Mouse (Mus musculus) forebrain, embryonic 15.5 days (tissue): Measurements from ENCODE around the gene Itm2b. TPM values are rescaled to one million over a fixed set of nuclear protein-coding genes. Genes with fewer than 3 reads are reported as not detected.

Source experiments
- ATAC-seq: fragments of 200-750 bp; cut with Nextera tagmentation; replicated peaks from 2 replicates; pipeline ENCODE4 v1.8.0; 2017; ENCODE audit warnings: mild to moderate bottlenecking, moderate TSS enrichment, moderate library complexity
- H3K27ac ChIP-seq: fragments of 300-500 bp; sonication (generic); replicated peaks from 2 replicates; pipeline ENCODE4 v1.5.1; 2015; ENCODE audit warnings: mild to moderate bottlenecking, inconsistent platforms
- H3K27me3 ChIP-seq: fragments of 300-500 bp; sonication (generic); 2 replicates; pipeline ENCODE4 v1.6.1; 2015; ENCODE audit warnings: inconsistent platforms
- H3K36me3 ChIP-seq: fragments of 300-500 bp; sonication (generic); 2 replicates; pipeline ENCODE4 v1.6.1; 2015; ENCODE audit warnings: mild to moderate bottlenecking, inconsistent platforms
- H3K4me1 ChIP-seq: fragments of 300-500 bp; sonication (generic); 2 replicates; pipeline ENCODE4 v1.6.1; 2015; ENCODE audit warnings: inconsistent platforms
- H3K4me2 ChIP-seq: fragments of 300-500 bp; sonication (generic); replicated peaks from 2 replicates; pipeline ENCODE4 v1.6.1; 2015; ENCODE audit warnings: mild to moderate bottlenecking, inconsistent platforms
- H3K4me3 ChIP-seq: fragments of 300-500 bp; sonication (generic); 2 replicates; pipeline ENCODE4 v1.5.1; 2015; ENCODE audit warnings: mild to moderate bottlenecking, inconsistent platforms
- H3K9ac ChIP-seq: fragments of 300-500 bp; sonication (generic); replicated peaks from 2 replicates; pipeline ENCODE4 v1.6.1; 2015; ENCODE audit warnings: mild to moderate bottlenecking, inconsistent platforms
- H3K9me3 ChIP-seq: fragments of 300-500 bp; sonication (generic); 2 replicates; pipeline ENCODE4 v1.6.1; 2016; ENCODE audit warnings: inconsistent platforms
- WGBS: fragments of 180-500 bp; shearing (Covaris S2); methylation state at CpG from one replicate; pipeline ENCODE4 v1.1.7; 2015; ENCODE audit warnings: mixed read lengths; 5-methylcytosine and 5-hydroxymethylcytosine counted together
- polyA plus RNA-seq: library from polyadenylated mRNA; unstranded; fragments of >200 nt; fragmentation: Nextera tagmentation; extraction: Ambion mirVana; gene quantifications from 2 replicates; pipeline ENCODE4 v1.2.1, GENCODE M21; 2015

Gene Itm2b
- 640 and 665 TPM in 2 replicates for polyA plus RNA-seq

DNA sequence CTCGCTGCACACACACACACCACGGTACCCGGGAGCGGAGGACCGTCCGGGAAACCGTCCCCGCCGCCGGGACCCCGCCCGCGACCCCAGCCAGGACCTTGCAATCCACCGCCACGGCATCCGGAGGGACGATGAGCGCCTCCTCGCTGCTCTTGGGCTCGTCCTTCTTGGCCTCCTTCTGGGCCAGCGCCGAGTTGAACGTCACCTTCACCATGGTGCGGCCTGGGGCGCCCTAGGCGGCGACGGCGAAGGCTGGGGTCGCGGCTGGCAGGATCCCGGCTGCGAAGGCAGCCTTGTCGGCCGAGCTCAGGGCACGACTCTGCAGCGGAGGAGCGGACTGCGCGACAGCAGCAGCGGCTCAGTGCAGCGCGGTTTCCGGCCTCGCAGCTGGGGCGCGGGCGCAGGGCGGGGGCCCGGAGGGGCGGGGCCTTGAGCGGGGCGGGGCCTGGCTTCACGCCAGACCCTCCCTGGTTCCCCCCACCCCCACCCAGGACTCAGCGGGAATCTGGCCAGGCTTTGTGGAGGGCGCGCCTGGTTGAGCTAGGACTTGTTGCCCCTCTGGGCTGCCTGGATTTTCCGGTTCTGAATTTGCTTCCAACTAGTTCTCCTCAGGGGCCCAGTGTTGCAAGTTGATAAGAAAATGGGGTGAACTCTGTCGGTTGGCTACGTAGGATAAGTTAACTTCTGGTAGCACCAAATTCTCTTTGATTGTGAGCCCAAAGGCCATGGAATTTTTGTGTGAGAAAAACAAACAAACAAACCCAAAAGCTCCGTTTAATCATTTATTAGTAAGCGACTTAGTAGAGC, at the start of gene Itm2b:
Gene Itm2b (minus strand): TSS at position 377 of the 807 bp plus-strand sequence.
- Histone ChIP-seq H3K36me3 (no peaks in the 10 kb centered on the region), H3K4me3 (peak within 1 kb of the TSS; percentile 99), H3K4me1 (peaks cover 48% of the 10 kb centered on the region), H3K9me3 (no peaks in the 10 kb centered on the region), H3K27me3 (no peaks in the 10 kb centered on the region), H3K4me2 (peak within 1 kb of the TSS; percentile 59), H3K9ac (peak within 1 kb of the TSS; percentile 100), H3K27ac (peak within 1 kb of the TSS; percentile 96)
- WGBS, result under 1% methylated on average over 62 of the region's 62 CpGs
- peak; percentile 95 for ATAC-seq

DNA sequence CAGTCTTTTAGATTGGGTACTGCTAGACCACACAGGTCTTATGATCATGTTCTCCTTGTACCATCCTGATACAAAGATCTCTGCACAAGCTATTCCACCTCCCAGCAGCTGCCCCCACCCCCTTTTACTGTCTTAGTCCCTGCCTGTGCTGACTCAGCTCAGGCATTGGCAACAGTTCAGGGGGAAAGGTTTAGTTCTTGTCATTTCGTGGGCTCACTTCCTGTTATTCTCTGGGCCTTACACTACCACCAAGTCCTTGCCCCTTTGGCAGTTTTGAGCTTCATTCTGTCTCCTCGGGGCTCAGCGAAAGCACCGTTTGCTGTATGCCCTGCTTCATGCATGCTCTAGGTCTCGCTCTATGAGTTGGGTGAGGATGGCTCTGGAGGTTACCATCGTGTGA, 48.4 kb upstream of the Itm2b start:
- Histone ChIP-seq H3K4me1 (peaks cover 3% of the 10 kb centered on the region), H3K9me3 (no peaks in the 10 kb centered on the region), H3K36me3 (no peaks in the 10 kb centered on the region), H3K27ac (no peak overlapping the region), H3K9ac (no peak overlapping the region), H3K27me3 (no peaks in the 10 kb centered on the region), H3K4me3 (no peak overlapping the region), H3K4me2 (no peak overlapping the region)
- no peak for ATAC-seq
- WGBS, result 86% methylated on average over 6 of the region's 6 CpGs

DNA sequence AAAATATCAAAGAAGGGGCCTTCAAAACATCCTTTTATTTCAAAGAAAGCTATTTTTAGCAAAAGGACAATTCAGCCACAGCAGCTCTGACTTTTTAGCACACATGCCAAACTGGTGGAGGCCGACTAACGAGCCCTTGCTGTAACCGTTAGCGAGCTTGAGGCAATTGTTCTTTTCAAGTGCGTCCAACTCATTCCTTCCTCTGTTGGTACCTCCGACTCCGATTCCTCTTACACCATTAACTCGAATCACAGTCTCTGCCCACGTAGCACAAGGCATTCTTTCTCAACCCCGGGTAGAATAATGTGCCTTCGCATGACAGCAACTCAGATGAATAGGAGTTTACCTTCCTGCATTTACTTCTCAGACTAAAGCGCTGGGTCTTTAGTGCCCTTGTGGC, 45.5 kb upstream of the Itm2b start:
- 9% methylated on average over 12 of the region's 12 CpGs for WGBS

DNA sequence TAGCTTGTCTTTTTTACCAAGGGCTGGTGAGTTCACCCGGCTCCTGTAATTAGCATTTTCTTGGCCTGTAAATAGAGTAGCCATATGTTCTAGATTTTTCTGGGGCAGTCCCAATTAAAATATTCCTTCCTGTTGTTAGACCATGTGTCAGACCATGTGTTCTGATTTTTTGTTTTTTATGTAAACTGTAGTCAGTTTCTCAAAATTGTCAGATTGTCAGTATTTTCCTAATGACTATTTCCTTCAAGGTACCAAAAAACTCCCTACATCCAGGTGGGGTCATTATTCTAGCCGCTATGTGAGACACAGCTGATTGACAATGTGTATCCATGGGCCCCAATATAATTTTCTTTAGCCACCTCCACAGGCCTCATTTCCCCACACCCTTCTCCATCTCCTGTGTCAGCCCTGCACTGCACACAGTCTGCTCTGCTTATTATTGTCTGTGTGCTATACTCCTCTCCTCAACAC, 40.5 kb upstream of the Itm2b start:
- H3K4me2 ChIP-seq, result no peak overlapping the region
- 35% methylated on average over 2 of the region's 2 CpGs for WGBS
- no peaks in the 10 kb centered on the region for H3K27me3 ChIP-seq
- no peaks in the 10 kb centered on the region for H3K9me3 ChIP-seq
- ATAC-seq, result peak; percentile 87
- peak overlapping the region; percentile 86 for H3K27ac ChIP-seq
- no peak overlapping the region for H3K4me3 ChIP-seq
- H3K9ac ChIP-seq, result no peak overlapping the region
- H3K4me1 ChIP-seq, result peaks cover 31% of the 10 kb centered on the region
- H3K36me3 ChIP-seq, result no peaks in the 10 kb centered on the region

More for the DNA sequence above, 45.5 kb upstream of the Itm2b start:
- no peaks in the 10 kb centered on the region for H3K27me3 ChIP-seq
- no peak overlapping the region for H3K4me2 ChIP-seq
- H3K36me3 ChIP-seq, result no peaks in the 10 kb centered on the region
- H3K9ac ChIP-seq, result no peak overlapping the region
- H3K27ac ChIP-seq, result no peak overlapping the region
- H3K9me3 ChIP-seq, result no peaks in the 10 kb centered on the region
- H3K4me3 ChIP-seq, result no peak overlapping the region
- ATAC-seq, result no peak
- H3K4me1 ChIP-seq, result peaks cover 9% of the 10 kb centered on the region

DNA sequence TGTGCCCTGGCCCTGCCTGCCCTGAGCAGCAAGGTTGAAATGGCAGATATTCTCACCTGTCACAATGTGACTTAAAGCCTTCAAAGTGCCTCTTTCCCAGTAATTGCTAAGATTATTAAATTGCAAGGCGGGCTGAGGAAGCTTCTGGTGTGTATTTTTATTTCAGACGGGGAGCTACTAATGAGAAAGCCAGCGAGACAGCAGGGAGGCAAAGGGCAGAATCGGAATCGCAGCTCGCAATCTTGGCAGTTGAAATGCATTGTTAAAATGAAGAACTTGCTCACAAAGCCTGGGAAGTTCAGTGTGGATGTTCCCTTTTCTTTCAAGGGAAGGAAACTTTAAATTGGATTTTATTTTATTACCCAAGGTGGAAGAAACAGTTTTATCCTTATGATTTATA, 39.9 kb upstream of the Itm2b start:
- Histone ChIP-seq H3K9me3 (no peaks in the 10 kb centered on the region), H3K36me3 (no peaks in the 10 kb centered on the region), H3K9ac (no peak overlapping the region), H3K4me3 (no peak overlapping the region), H3K27me3 (no peaks in the 10 kb centered on the region), H3K4me1 (peaks cover 34% of the 10 kb centered on the region), H3K27ac (peak overlapping the region; percentile 86), H3K4me2 (no peak overlapping the region)
- ATAC-seq, result peak; percentile 29; the same call in 1 of the 2 replicates
- 21% methylated on average over 6 of the region's 6 CpGs for WGBS

DNA sequence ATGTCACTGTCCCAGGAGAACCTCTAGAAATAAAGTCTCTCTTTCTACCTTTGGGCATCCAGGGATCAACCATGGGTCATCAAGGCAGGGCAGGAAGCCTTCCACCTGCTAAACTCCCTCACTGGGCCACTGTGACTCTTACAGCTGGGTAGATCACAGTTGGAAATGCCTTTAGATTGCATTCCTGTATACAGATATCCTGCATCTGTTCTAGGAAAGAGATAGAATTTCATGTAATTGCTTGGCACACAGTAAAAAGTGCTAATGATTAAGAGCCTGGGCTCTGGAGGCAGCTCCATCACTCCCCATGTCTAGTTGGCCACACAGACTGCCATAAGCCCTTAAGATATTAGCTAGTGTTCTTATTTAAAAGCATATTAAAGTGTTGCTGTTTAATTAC, 38.5 kb upstream of the Itm2b start:
- H3K4me1 ChIP-seq, result peaks cover 39% of the 10 kb centered on the region
- 0 out of 2 replicates have a peak overlapping the region, but pooled peaks have one; percentile 86 for H3K27ac ChIP-seq
- no peak overlapping the region for H3K4me3 ChIP-seq
- no peaks in the 10 kb centered on the region for H3K27me3 ChIP-seq
- ATAC-seq, result no peak
- H3K9ac ChIP-seq, result no peak overlapping the region
- no peak overlapping the region for H3K4me2 ChIP-seq
- H3K9me3 ChIP-seq, result no peaks in the 10 kb centered on the region
- H3K36me3 ChIP-seq, result no peaks in the 10 kb centered on the region

DNA sequence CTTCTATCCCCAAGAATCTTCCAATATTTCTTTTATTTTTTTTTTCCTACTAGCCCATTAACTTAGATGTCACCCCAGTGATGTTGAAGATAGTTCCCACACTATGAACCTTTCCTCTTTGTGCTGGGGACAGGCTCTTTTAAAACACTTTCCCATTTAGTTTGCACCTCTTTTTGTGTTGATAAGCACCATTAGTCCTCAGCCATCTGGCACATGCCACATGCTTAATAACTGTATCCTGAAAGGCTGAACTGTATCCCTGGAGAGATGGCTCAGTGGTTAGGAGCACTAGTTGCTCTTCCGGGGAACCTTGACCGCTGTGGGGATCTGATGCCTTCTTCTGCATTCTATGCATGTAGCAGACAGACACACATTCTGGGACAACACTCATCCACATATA, 37.5 kb upstream of the Itm2b start:
- Histone ChIP-seq H3K4me3 (no peak overlapping the region), H3K4me1 (peaks cover 39% of the 10 kb centered on the region), H3K27ac (no peak overlapping the region), H3K4me2 (no peak overlapping the region), H3K9me3 (no peaks in the 10 kb centered on the region), H3K9ac (no peak overlapping the region), H3K27me3 (no peaks in the 10 kb centered on the region), H3K36me3 (no peaks in the 10 kb centered on the region)
- WGBS, result 84% methylated on average over 2 of the region's 2 CpGs
- ATAC-seq, result no peak

DNA sequence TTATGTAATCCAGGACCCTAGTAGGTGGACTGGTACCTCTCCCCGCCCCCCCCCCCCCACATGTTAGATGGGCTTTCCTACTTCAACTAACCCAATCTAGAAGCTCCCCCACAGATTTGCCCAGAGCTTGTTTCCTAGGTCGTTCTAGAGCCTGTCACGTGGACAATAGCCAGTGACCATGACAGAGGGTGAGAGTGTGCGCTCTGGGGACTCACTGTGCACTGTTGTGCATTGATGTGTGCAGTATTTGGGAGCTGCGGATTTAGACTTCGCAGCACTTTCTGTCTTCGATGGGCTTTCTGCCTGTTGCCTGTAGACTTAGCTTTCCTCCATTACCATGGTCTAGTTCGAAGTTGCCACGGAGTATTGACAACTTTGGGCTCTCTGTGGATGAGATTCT, 36.5 kb upstream of the Itm2b start:
- no peaks in the 10 kb centered on the region for H3K9me3 ChIP-seq
- H3K9ac ChIP-seq, result no peak overlapping the region
- no peak overlapping the region for H3K4me2 ChIP-seq
- H3K4me3 ChIP-seq, result no peak overlapping the region
- no peaks in the 10 kb centered on the region for H3K36me3 ChIP-seq
- H3K4me1 ChIP-seq, result peaks cover 39% of the 10 kb centered on the region
- no peaks in the 10 kb centered on the region for H3K27me3 ChIP-seq
- WGBS, result 82% methylated on average over 9 of the region's 9 CpGs
- peak overlapping the region; percentile 66; the same call in 1 of the 2 replicates for H3K27ac ChIP-seq
- ATAC-seq, result no peak

DNA sequence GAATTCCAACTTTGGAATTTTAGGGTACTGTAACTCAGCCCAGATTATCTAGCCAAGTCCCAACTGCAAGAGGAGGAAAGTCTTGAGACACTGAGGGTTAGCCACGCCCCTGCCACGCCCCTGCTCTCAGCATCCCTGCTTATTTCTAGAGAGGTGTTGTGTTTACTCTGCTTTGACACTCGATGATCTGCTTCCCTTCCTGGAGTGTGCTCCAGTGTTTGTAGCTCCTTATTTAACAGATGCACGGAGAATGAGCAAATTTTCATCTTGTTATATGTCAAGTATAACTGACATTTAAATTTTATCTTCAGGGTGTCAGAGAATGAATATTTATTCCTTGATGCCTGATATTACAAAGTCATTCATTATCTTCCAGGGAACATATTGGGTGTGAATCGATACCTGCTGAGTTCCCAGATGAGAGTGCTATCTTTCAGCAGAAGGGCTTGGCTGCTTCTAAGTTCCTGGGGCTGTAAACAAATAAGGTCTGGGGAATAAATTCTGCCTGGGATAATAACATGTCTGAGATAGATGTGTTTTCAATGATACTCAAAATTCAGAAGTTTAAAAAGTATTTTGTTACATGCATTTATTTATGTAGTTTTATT, 35.2 kb upstream of the Itm2b start:
- Histone ChIP-seq H3K4me1 (peaks cover 30% of the 10 kb centered on the region), H3K36me3 (no peaks in the 10 kb centered on the region), H3K4me2 (no peak overlapping the region), H3K4me3 (no peak overlapping the region), H3K27me3 (no peaks in the 10 kb centered on the region), H3K9ac (no peak overlapping the region), H3K9me3 (no peaks in the 10 kb centered on the region), H3K27ac (peak overlapping the region; percentile 66)
- WGBS, result 30% methylated on average over 5 of the region's 5 CpGs
- peak; percentile 55 for ATAC-seq

DNA sequence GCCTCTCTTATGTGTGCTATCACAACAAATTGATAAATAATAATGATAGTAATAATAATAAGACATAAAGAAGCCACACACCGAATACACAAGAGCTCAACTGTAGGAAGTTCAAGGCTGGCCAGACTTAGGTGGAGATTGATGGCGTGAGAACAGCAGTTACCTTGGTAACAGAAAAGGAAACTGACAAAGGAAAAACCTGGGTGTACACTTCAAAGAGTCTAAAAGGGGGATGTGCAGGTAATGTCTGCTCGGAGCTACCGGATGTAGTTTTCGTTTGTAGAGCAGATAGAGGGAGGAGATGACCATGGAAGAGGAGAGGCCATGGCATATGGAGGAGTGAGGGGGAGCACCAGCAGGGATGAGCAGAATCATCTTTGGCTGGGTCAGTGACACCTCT, 31.4 kb upstream of the Itm2b start:
- Histone ChIP-seq H3K36me3 (no peaks in the 10 kb centered on the region), H3K27me3 (no peaks in the 10 kb centered on the region), H3K9me3 (no peaks in the 10 kb centered on the region), H3K4me1 (peaks cover 14% of the 10 kb centered on the region), H3K27ac (no peak overlapping the region), H3K4me2 (no peak overlapping the region), H3K9ac (no peak overlapping the region), H3K4me3 (no peak overlapping the region)
- ATAC-seq, result no peak
- WGBS, result 88% methylated on average over 5 of the region's 5 CpGs

DNA sequence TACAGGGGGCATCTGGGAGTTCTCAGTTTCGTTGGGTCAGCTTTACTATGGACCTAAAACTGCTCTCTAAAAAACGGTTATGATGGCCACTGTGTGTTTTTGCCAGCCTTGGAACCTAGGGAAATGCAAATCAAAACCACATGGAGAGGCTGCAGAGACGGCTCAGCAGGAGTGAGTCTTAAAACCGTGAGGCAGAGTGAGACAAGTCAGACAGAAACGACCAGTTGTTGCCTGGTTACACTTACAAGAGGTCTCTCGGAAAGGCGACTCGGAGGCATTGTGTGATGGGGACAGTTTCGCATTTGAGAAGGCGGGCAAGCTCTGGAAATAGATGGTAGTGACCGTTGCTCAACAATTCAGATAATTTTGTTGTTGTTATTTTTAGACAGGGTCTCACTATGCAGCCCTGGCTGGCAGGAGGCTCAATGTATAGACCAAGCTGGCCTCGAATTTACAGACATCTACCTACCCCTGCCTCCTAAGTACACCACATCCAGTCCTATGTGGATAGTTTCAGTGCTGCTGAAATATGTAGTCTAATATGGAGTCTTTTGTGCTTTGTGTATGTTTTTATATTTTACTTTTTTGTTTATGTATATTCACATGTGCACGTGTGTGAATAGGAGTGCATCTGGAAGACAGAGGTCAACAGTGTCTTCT, 30.4 kb upstream of the Itm2b start:
- no peaks in the 10 kb centered on the region for H3K9me3 ChIP-seq
- H3K27me3 ChIP-seq, result no peaks in the 10 kb centered on the region
- H3K4me1 ChIP-seq, result peaks cover 8% of the 10 kb centered on the region; the same call in 1 of the 2 replicates
- H3K9ac ChIP-seq, result no peak overlapping the region
- no peak overlapping the region for H3K27ac ChIP-seq
- H3K4me2 ChIP-seq, result no peak overlapping the region
- 32% methylated on average over 13 of the region's 13 CpGs for WGBS
- ATAC-seq, result no peak
- H3K4me3 ChIP-seq, result no peak overlapping the region
- no peaks in the 10 kb centered on the region for H3K36me3 ChIP-seq

DNA sequence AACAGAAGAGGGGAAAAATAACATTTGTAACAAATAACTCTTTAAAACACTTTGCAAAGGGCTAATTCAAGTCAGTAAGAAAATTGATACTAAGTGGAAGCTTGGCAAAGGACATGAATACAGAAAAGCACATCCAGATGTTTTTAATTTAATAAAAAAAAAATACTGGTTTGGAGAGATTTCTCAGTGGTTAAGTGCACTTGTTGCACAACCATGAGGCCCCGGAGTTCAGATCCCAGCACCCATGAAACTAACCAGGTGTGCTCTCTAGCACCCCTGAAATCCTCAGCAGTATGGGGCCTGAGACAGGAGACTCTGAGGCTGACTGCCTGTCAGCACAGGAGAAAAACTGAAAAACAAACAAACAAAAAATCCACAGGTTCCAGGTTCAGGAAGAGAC, 26.6 kb upstream of the Itm2b start:
- Histone ChIP-seq H3K4me1 (no peaks in the 10 kb centered on the region), H3K4me3 (no peak overlapping the region)
- 84% methylated on average over 1 of the region's 1 CpGs for WGBS

More for the DNA sequence above, 26.6 kb upstream of the Itm2b start:
- Histone ChIP-seq H3K27me3 (no peaks in the 10 kb centered on the region), H3K9me3 (no peaks in the 10 kb centered on the region), H3K9ac (no peak overlapping the region), H3K36me3 (no peaks in the 10 kb centered on the region), H3K27ac (no peak overlapping the region), H3K4me2 (no peak overlapping the region)
- ATAC-seq, result no peak
